Mouse (Mus musculus) midbrain, embryonic 16.5 days (tissue): ENCODE data around the gene Snrnp200. TPM values are rescaled to one million over a fixed set of nuclear protein-coding genes. Genes with fewer than 3 reads are reported as not detected.
A peak's percentile ranks its signal among the peaks of the same experiment; 100 is the strongest.
"Not testable (repeated sequence)": the region's sequence is repeated elsewhere in the genome, so short reads cannot be mapped to it uniquely, and the experiment has no call there.

ENCODE experiments used
- ATAC-seq: fragments of 200-750 bp; cut with Nextera tagmentation; 2 replicates; pipeline ENCODE4 v1.8.0; 2017; ENCODE audit warnings: moderate TSS enrichment
- H3K27ac ChIP-seq: fragments of 300-500 bp; sonication (generic); 2 replicates; pipeline ENCODE4 v1.5.1; 2014; ENCODE audit warnings: mild to moderate bottlenecking, low read length, mixed read lengths
- H3K27me3 ChIP-seq: fragments of 300-500 bp; sonication (generic); 2 replicates; pipeline ENCODE4 v1.6.1; 2014; ENCODE audit warnings: low read depth, low read length, mixed read lengths; ENCODE audit not compliant: control insufficient read depth, insufficient read depth
- H3K36me3 ChIP-seq: fragments of 300-500 bp; sonication (generic); 2 replicates; pipeline ENCODE4 v1.6.1; 2014; ENCODE audit warnings: mild to moderate bottlenecking, low read length, moderate library complexity, mixed read lengths; ENCODE audit not compliant: control insufficient read depth, insufficient read depth
- H3K4me1 ChIP-seq: fragments of 300-500 bp; sonication (generic); 2 replicates; pipeline ENCODE4 v1.6.1; 2014; ENCODE audit warnings: mild to moderate bottlenecking, low read length, mixed read lengths; ENCODE audit not compliant: control insufficient read depth, insufficient read depth
- H3K4me2 ChIP-seq: fragments of 300-500 bp; sonication (generic); 2 replicates; pipeline ENCODE4 v1.6.1; 2014; ENCODE audit warnings: mild to moderate bottlenecking, low read length, mixed read lengths
- H3K4me3 ChIP-seq: fragments of 300-500 bp; sonication (generic); 2 replicates; pipeline ENCODE4 v1.5.1; 2014; ENCODE audit warnings: low read depth, mild to moderate bottlenecking, low read length, moderate library complexity, mixed read lengths
- H3K9ac ChIP-seq: fragments of 300-500 bp; sonication (generic); 2 replicates; pipeline ENCODE4 v1.6.1; 2014; ENCODE audit warnings: low read depth, low read length, mixed read lengths
- H3K9me3 ChIP-seq: fragments of 300-500 bp; sonication (generic); replicated peaks from 2 replicates; pipeline ENCODE4 v1.6.1; 2014; ENCODE audit warnings: mild to moderate bottlenecking, low read length, mixed read lengths; ENCODE audit not compliant: control insufficient read depth, poor library complexity, severe bottlenecking
- WGBS: fragments of 180-500 bp; shearing (Covaris S2); extraction: QIAGEN DNeasy Blood & Tissue Kit; methylation state at CpG from one replicate; pipeline ENCODE4 v1.1.7; 2014; 5-methylcytosine and 5-hydroxymethylcytosine counted together
- polyA plus RNA-seq: library from polyadenylated mRNA; unstranded; fragments of >200 nt; fragmentation: Nextera tagmentation; extraction: Ambion mirVana; gene quantifications from 2 replicates; pipeline ENCODE4 v1.2.1, GENCODE M21; 2015

Gene Snrnp200
- polyA plus RNA-seq = 52.1 and 55.5 TPM in 2 replicates

DNA sequence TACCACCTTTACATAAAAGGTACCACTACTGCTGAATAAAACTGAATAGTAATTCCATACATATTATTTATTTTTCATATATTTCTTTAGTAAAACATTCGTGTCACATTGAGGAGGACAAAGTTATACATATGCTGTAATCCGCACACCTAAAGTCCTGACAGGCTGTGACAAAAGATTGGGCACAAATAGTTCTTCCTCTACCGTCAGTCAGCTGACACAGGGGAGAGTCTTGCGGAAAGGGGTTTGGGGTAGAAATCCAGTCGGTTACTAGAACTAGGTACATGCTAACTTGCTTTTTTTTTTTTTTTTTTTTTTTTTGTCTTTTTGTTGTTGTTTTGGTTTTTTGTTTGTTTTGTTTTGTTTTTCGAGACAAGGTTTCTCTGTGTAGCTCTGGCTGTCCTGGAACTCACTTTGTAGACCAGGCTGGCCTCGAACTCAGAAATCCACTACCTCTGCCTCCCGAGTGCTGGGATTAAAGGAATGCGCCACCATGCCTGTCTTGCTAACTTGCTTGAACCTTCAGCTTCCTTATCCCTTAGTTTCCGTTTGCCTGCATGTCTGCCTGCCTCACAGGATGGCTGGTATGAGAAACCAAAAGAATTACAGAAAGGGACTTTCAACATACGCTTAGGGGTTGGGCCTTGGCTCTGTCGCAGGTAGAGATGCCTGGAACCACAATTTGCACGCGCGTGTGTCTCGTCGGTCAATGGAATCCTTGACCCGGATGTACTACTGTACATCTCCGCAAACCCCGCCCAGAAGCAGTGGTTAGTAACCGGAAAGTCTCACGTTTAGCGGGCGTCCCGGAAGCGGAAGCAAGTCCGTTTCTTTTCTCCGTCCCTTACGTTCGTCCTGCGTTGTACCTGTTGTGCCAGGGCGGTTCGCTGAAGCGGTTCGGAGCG, at the start of gene Snrnp200, which contains the start of gene 1810024B03Rik:
Snrnp200 (plus strand) TSS at position 840 of the 905 bp plus-strand sequence.
1810024B03Rik (minus strand) TSS at position 734 of the 905 bp plus-strand sequence.
- H3K4me3 ChIP-seq = peak within 1 kb of the TSS; percentile 58
- peaks cover 12% of the 10 kb centered on the region for H3K36me3 ChIP-seq
- 11% methylated on average over 36 of the region's 36 CpGs for WGBS
- H3K27ac ChIP-seq = peak within 1 kb of the TSS; percentile 72
- no peaks in the 10 kb centered on the region for H3K27me3 ChIP-seq
- no peaks in the 10 kb centered on the region for H3K9me3 ChIP-seq
- peak within 1 kb of the TSS; percentile 67 for H3K9ac ChIP-seq
- peak; percentile 99 for ATAC-seq
- H3K4me2 ChIP-seq = peak within 1 kb of the TSS; percentile 89
- H3K4me1 ChIP-seq = peaks cover 14% of the 10 kb centered on the region

GRCm38 (mm10) chr2:127165675-127166074, 42.5 kb upstream of the Snrnp200 start:
- Histone ChIP-seq H3K36me3 (no peaks in the 10 kb centered on the region), H3K9me3 (no peaks in the 10 kb centered on the region), H3K4me3 (no peak overlapping the region), H3K4me1 (no peaks in the 10 kb centered on the region), H3K27me3 (no peaks in the 10 kb centered on the region), H3K27ac (no peak overlapping the region), H3K9ac (no peak overlapping the region), H3K4me2 (no peak overlapping the region)
- ATAC-seq = no peak
- WGBS = 65% methylated on average over 4 of the region's 4 CpGs

DNA sequence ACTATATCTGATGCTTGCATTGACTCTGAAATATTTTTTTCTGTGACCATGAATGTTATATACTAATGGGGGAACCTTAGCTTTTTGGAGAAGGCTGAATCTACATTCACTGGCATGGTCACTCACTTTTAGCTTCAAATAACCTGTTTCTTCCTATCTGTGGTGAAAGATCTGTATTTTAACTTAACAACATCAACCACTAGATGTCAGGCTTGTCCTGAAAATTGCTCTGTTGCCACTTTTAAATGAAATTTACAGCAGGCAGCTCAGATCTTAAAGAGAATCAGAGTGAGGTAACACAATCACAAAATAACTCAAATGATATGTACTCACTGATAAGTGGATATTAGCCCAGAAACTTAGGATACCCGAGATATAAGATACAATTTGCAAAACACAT, 41.9 kb upstream of the Snrnp200 start:
- not testable (repeated sequence) for H3K36me3 ChIP-seq, H3K4me2 ChIP-seq, H3K4me1 ChIP-seq, H3K27me3 ChIP-seq, H3K27ac ChIP-seq, ATAC-seq, H3K9me3 ChIP-seq, H3K4me3 ChIP-seq, H3K9ac ChIP-seq
- 25% methylated on average over 1 of the region's 1 CpGs for WGBS

DNA sequence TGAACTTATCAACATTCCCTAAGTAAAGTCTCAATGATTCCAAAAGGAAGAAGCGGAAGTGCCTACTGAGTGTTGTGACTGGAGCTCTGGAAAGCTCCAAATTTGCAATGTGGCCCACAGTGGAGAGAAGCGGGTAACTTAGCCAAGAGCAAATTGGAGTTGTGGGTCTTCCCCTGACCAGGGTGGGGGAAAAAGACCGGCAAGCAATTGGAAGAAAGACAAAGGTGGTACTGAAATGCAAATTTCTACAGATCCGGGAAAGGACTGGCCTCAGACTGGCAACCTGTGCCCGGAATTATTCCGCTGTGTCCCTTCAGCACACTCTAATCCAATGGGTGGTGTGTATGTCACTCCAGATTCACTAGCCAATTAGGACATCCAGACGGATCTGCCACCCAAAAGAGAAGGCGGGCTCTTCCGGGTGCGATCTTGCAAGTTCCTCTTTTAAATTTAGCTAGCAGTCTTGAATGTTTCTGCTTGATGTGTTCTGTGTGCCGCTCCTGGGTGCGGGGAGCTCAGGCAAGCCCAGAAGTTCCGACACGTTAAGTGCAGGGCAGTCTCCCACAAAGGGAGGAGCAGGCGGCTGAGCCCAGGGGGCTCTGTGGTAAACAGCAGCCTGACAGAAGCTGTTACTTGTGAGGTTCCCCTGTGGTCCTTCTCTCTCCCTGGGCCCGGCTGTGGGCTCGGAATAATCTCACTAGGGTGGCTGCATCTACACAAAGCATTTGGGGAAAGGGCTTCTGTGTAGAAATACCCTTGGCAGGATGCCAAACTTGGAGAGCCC, 25.4 kb upstream of the Snrnp200 start:
- H3K4me3 ChIP-seq = peak overlapping the region; percentile 65
- WGBS = 1% methylated on average over 17 of the region's 17 CpGs
- no peaks in the 10 kb centered on the region for H3K9me3 ChIP-seq
- H3K27ac ChIP-seq = peak overlapping the region; percentile 83
- peaks cover 5% of the 10 kb centered on the region; the same call in 1 of the 2 replicates for H3K4me1 ChIP-seq
- ATAC-seq = peak; percentile 100
- peak overlapping the region; percentile 82 for H3K9ac ChIP-seq
- H3K4me2 ChIP-seq = peak overlapping the region; percentile 88
- H3K27me3 ChIP-seq = no peaks in the 10 kb centered on the region; the same call in 1 of the 2 replicates
- H3K36me3 ChIP-seq = no peaks in the 10 kb centered on the region

DNA sequence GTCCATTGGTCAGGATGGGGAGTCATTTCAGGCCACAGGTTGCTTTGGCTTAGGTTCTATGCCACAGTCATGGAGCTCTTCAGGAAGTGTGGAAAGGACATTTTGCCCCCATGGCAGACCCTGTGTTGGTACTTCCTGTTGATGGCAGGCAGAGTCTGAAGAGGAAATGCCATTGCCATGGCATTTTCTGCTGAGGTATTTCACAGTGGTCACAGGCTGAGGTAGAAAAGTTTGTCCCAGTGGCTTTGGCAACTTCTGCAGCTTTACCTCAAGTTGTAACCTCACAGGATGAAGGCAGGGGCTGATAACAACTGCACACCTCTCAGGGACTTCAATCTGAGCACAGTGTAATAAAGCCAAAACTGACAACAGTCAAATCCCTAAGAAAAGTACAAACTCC, 18.6 kb upstream of the Snrnp200 start:
- no peaks in the 10 kb centered on the region for H3K36me3 ChIP-seq
- H3K27ac ChIP-seq = no peak overlapping the region
- H3K9me3 ChIP-seq = no peaks in the 10 kb centered on the region
- ATAC-seq = no peak
- no peaks in the 10 kb centered on the region for H3K4me1 ChIP-seq
- H3K27me3 ChIP-seq = no peaks in the 10 kb centered on the region
- no peak overlapping the region for H3K9ac ChIP-seq
- no peak overlapping the region for H3K4me3 ChIP-seq
- no peak overlapping the region for H3K4me2 ChIP-seq

DNA sequence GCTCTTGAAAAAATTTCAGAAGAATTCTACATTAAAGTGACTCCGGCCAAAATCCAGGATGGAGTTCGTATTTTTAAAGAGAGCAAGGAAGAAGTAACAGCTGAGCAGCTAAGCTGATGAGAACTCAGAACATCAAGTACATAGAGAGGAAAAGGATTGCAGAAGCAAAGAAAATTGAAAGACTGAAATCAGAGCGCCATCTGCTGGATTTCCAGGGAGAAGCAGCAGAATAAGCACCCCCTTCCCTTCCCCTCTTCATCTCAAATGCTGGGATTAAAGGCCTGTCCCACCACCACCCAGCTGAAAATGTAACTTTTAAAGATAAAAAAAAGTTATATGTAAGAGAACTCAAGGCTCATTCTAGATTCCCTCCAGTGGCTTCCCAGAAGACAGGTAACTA, 3.3 kb upstream of the Snrnp200 start:
- 33% methylated on average over 3 of the region's 3 CpGs for WGBS
- no peaks in the 10 kb centered on the region for H3K27me3 ChIP-seq

GRCm38 (mm10) chr2:127205936-127206335, 2.2 kb upstream of the Snrnp200 start:
- WGBS = 87% methylated on average over 4 of the region's 4 CpGs
- H3K4me3 ChIP-seq, H3K27me3 ChIP-seq, H3K27ac ChIP-seq, ATAC-seq, H3K4me2 ChIP-seq, H3K9ac ChIP-seq, H3K36me3 ChIP-seq, H3K9me3 ChIP-seq: not testable (repeated sequence)
- H3K4me1 ChIP-seq = peaks cover 14% of the 10 kb centered on the region

More for the DNA sequence above, 3.3 kb upstream of the Snrnp200 start:
- no peak for ATAC-seq
- 0 out of 2 replicates have a peak, but pooled peaks cover 3% of the 10 kb centered on the region for H3K36me3 ChIP-seq
- peaks cover 12% of the 10 kb centered on the region for H3K4me1 ChIP-seq
- H3K27ac ChIP-seq = no peak overlapping the region
- no peak overlapping the region for H3K9ac ChIP-seq
- H3K4me3 ChIP-seq = no peak overlapping the region
- no peaks in the 10 kb centered on the region for H3K9me3 ChIP-seq
- H3K4me2 ChIP-seq = no peak overlapping the region

- H3K4me1 ChIP-seq = peaks cover 14% of the 10 kb centered on the region
- H3K36me3 ChIP-seq = peaks cover 8% of the 10 kb centered on the region; the same call in 1 of the 2 replicates
- 94% methylated on average over 2 of the region's 2 CpGs for WGBS
- H3K9ac ChIP-seq = no peak overlapping the region
- no peak overlapping the region for H3K27ac ChIP-seq
- no peak overlapping the region for H3K4me2 ChIP-seq
- H3K27me3 ChIP-seq = no peaks in the 10 kb centered on the region
- no peak overlapping the region for H3K4me3 ChIP-seq
- no peak for ATAC-seq
- no peaks in the 10 kb centered on the region for H3K9me3 ChIP-seq
Measured at GRCm38 (mm10) chr2:127206916-127207315, 1.3 kb upstream of the Snrnp200 start.

DNA sequence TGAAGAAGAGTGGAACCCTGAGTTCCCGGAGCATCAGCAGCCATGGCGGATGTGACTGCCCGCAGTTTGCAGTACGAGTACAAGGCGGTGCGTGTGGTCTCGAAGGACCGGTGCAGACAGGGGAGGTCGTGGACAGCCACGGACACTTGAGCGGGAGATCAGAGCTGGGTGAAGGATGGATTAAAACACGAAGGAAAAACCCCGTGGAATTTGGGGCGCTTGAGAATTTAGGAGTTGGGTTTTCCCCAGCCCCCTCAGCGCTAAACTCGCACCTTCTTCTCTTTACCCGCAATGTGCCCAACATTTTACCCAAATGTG, 225 bp downstream of the Snrnp200 start:
- H3K27ac ChIP-seq = peak overlapping the region; percentile 72
- H3K4me1 ChIP-seq = peaks cover 14% of the 10 kb centered on the region
- no peaks in the 10 kb centered on the region for H3K9me3 ChIP-seq
- peaks cover 12% of the 10 kb centered on the region for H3K36me3 ChIP-seq
- H3K4me3 ChIP-seq = peak overlapping the region; percentile 58
- peak; percentile 69 for ATAC-seq
- peak overlapping the region; percentile 67 for H3K9ac ChIP-seq
- peak overlapping the region; percentile 89 for H3K4me2 ChIP-seq
- WGBS = under 1% methylated on average over 17 of the region's 17 CpGs
- H3K27me3 ChIP-seq = no peaks in the 10 kb centered on the region
